Mouse (Mus musculus) induced T-regulatory cell, adult 2 months (primary cell): ENCODE measurements at regions not wholly inside any gene's neighbourhood (a gene's known extent, or its start where the extent isn't known, plus 50 kb on each side); places are given as distances from the start of the nearest gene placed in this dataset.

Experiments
- DNase-seq: peaks from one replicate; pipeline ENCODE4 v3.0.0-alpha.2; 2012; ENCODE audit warnings: low read depth

DNA sequence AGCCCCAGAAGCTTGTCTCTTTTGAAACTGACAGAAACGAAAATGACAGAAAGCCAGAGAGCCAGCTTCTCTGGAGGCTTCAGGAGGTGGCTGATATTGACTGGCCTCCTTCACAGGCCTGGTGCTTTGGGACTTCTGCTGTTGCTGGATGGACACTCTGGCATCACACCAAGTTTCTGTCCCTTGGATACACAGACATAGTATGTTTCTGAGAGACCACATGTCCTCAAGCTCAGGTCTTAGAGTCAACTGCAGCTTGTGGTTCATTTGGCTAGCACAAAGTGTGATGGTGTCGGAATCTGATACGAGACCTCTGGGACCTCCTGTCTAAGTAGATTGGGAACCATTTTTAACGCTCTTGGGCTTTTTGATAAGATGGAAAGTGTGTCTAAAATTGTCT is 502.0 kb downstream of the Sqor start:
- DNase-seq, result no peak

DNA sequence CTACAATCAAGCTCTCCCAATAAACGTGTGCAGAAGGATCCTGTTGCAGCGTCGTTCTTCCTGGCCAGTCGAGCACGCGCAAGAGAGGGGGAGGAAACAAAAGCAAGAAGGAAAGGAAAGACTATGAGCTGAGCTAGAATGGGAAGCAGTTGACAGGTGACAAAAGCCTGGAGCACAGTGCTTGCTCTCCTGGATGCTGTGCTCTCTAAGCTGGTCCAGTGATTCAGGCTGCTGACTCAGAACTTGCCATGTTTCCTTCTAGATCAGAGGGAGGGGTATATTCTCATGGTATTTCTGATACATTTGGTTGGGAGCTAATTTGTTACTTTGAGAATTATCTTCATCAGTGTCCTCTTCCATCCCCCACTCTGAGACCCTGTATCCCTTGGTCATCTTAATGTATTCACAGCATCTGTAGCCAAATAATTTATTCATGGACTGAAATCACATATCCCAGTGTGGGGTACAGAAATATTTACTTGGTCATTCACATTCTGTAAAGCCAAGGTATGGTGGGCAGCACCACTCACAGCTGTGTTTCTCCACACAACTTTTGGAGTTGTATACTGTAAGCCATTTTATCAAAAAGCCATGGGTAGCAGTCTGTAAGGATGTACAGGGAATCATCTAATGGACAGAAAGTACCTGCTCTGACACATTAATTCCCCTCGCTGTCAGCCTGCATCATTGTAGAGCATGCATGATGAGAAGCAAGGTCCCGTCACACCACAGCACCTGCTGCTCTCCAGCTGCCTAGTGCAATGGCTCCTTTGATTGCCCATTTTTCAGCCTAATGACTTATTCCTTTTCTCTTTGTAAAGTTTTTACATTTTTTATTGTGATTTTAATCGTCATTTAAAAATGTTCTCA is 510.1 kb downstream of the Sqor start:
- no peak for DNase-seq

DNA sequence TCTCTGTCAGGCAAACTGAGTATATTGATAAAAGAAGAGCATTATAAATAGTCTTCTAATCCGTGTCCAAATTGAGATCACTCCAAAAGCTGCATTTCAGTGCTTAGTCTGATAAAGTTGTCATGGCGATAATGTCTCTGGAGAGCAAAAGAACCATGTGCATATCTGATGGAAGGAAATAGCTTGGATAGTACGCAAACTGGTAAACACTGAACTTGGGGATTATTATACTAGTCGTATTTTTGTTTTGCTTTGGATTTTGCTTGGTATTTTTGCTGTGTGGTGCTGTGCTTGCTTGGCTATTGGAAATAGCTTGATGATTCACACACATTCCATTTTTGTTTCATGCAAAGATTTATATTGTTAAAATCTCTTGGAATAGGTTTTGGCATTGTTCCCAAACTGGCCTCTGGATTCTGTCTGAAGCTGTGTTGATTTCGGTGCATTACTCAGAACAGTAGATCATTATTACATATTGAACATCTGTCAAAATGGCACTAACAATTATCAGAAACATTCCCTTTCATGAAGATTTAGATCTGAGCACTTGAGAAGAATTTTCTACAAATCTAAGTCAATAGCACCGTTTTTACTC is 510.8 kb downstream of the Sqor start:
- DNase-seq, result no peak

DNA sequence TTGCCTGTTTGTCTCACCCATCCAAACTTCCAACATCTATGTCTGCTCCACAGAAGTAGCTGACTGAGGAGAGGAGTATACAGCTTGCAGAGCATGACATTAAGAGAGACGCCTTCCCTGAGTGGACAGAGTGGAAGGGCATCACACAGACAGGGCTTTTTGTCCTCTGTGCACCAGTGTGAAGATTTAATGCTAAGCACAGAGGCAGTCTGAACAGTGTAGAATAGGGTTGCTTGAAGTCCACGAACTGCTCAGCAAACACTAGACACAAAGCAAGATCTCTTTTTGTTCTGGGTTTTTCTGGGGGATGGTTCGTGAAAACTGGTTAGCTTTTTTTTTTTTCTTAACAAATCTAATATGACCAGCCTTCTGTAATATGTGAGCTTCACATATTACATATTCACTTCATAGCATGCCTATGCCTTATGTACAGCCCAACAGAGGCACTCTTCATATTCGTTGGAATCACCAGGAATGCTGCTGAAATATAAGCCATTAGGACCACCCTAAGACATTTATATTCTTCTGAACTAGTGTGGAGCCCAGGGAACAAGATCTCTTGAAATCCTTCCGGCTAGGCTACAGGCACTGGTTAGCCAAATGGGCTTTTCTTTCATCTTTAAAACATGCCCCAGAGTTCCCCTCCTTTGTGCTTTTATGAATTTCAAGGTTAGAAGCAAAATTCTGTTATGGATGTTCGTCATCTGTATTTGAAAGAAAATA is 546.7 kb downstream of the Sqor start:
- no peak for DNase-seq

DNA sequence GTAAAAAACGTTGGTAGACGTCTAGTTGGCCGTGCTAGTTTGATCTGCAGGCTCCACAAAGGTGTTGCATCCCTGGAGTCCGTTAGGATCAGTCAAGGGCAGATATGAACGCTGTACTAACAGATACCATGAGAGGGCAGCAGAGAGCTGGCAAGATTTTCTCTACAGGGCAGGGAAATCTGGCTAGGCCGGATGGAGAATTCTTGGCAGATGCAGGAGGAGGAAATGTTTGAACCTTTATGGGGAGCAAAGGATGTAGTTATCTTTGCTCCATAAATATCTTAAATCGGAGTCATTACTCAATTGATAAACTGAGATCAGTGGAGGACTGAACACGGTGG is 547.2 kb downstream of the Sqor start:
- DNase-seq, result peak; percentile 20

DNA sequence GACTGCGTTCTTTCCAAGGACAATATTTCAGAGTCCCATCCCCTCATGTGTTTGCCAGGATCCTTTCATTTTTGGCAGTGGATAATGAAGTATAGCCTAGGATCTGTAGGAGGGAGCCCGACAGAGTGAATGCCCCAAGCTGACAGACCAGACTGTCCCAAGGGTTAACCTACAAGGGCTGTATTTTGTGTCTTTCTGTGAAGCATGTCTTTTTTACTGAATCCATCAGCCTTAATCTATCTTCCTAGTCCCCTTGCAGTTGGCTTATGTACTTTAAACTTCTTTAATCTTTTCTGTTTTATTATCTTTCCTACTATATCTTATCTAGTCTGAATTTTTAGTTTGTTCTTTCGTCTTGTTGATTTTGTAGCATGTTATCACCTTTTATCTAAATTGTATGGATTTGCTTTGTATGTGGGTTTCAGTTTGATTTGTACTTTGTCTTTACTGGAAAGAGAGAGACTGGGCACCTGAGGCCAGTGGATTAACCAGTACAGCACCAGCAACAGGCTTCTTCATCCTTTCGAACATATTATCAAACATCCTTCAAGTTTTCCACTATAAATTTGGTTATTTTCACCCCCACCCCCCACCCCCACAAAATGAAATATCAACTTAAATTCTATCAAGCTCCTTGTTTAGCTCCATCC is 555.5 kb downstream of the Sqor start:
- DNase-seq, result no peak

DNA sequence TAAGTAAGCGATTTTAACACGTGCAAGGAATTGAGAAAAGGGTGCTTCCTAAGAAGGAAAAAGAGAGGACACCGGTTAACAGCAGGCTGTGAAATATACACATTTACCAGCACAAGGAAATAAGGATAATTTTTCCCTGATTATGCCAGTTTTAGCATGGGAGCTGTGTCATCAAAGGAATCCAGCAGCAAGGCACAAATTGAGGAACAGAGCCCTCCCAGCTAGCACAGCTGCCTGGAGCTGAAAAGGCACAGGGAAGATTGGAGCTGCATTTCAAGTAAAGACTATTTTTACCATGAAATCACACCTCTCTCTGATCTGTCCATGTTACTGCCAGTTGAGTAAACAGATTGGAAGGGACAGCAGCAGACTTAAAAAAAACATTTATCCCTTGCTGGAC is 558.7 kb downstream of the Sqor start:
- no peak for DNase-seq

DNA sequence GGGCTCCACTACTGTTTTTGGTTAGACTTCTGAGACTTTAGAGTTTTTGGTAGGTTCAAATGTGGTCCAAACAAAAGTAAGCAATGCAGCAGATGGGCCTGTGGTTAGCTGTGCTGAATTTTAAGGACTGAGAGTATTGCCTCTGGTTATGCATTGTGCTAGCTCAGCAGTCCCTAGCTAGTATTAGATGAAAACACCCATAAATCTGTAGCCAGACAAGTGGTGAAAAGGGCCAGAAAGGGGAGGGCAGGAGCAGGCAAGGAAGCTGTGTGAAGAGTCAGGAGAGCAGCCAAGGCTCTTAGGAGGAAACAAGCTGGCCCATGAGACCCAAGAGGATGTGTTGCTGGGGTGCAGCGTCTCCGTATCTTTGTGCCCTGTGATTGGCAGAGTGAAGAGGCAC is 559.9 kb downstream of the Sqor start:
- DNase-seq, result no peak

DNA sequence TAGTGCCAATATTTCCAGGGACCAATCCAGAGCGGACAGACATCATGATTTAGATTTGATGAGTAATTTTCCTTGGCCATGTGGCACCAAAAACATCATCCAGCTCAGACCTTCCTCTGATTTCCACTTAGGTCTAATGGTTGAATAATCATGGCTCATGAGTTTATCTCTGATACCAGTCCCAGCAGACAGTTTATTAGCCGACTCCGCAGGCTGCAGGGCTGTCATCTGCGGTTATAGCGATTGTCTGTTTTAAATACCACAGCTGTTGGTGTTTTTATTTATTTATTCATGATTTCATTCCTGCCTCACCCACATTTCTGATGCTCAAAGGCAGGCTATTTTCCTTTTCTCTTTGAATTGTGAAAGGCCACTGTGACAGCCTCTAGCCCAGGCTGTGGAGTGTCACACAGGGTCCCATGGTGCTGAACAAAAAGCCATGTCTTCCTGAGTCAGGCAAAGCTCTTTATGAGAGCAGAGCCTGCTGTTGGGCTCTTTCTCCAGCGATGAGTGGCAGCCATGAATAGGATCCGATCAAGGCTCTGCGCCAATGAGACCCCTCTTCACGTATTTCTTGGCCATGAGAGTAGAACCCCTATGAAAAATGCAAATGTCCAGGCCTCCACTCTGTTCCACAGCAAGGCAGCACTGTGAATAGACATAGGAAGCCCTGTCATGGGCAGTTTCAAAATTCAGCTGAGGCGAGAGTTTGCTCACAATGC is 584.7 kb downstream of the Sqor start:
- no peak for DNase-seq

DNA sequence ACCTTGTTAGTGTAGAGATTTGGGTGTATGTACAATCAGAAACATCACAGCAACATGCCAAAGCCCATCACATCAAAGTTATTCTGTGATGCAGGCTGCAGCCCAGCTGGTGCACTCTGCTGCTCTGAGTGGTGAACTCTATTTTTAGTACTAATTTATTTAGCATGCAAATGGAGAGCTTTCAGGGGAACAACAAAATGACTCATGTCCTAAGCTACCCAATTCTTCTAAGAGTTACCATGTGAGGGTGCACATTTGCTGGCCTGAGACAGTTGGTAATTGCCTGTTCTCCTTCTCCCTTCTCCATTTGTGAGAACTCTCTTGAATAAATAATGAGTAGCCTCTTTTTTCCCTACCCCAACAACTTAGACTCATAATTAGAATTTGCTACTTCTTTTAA is 599.2 kb downstream of the Sqor start:
- no peak for DNase-seq

DNA sequence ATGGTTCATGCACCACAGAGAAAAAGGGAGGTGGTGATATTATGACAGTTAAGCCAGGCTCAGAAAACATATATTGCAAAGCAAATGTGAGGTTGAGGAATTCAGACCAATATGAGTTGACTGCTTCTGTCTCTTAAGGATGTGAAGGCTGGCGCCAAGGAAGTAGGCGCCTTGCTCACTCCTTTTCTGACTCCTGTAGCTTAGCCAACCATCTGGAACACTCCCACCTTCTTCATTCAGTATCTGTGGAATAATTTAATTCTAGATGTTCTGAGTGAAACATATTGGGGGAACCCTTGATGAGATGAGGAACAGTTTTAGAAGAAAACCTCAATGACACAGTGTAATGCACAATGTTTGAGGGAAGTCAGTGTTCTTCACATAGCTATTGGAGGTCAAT is 601.5 kb downstream of the Sqor start:
- DNase-seq, result no peak

DNA sequence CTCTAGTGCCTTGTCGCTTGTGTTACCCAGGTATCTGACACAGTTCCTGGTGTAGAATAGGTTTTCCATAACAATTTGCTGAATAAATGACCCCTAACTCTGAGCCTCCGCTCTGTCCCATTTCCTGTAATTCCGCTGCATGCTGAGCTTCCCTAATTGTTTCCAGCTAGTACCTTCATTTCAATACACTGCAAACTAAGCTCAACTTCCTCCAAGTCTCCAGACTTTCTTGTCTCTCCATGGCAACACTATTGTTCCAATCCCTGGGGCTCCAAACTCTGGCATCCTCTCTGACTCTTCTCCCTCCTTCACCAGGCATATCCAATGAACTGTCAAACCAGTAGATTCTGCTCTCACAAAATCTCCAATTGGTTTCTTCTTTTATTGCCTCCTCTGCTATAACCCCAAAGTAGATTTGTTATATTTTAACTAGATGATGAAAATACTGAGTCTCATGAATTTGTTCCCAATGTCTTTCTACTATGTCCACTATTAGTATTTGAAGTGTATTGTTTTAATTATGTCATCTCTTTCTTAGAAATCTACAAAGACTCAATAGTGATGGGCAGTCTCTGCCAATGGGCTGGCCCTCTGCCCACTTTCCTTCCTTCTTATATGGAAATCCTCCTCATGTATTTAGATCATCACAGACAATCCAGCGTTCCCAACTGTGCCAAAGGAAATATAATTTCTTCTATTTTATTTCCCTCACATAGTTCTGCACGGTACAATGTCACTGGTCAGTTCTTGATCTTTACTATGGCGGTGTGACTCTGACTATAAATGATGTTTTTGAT is 620.8 kb downstream of the Sqor start:
- no peak for DNase-seq

DNA sequence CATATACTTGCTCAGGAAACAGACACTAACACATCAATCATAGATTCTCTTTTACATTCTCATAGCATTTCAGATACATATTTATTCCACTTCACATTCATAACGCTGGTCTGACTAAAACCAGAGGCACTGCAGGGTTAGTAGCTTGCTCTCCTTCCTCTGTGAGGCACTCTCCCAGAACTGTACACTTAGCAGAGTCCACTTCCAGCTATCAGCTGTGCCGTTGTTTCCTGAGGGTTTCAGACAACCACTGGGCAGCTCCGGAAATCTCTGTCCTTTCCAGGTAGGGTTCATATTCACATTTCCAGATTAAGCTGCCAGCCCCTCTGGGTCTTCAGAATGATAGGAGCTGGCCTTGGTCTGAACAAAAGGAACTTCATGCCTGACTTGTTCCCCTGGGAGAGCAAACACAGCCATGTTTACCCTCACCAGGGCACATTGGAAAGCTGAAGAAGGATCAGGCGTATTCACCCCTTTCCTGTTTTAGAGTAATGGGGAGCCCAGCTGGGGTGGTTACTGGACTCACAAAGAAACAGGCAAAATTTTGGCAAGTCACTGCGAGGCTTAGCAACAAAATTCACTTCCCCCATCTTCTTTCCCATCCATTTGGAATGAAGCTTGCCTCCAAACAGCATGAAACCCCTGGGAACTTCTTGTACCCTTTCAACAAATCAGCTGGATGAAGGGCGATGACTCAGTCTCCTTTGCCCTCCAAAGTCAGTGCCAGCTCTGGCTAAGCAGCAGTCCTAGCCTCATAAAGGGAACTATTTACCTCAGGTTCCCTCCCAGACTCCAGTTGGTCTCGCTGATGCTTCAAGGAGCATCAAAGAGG is 622.0 kb downstream of the Sqor start:
- no peak for DNase-seq

DNA sequence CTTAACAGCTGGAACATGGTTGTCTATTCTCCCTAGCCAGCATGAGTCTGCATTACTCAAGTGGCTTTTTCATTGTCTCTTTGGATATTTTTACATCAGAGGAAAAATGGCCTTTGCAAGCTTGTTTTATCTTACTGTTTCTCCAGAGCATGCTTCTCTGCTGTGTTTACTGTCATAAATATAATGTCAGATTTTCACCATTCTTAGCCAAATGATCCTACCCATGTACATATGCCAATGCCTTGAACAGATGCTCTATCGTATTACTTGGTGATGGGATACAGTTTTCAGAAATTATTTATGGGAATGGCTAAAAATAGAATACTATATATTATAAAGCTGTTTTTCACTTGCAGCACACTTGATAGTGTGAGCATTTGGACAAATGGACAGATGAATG is 625.9 kb downstream of the Sqor start:
- DNase-seq, result no peak

DNA sequence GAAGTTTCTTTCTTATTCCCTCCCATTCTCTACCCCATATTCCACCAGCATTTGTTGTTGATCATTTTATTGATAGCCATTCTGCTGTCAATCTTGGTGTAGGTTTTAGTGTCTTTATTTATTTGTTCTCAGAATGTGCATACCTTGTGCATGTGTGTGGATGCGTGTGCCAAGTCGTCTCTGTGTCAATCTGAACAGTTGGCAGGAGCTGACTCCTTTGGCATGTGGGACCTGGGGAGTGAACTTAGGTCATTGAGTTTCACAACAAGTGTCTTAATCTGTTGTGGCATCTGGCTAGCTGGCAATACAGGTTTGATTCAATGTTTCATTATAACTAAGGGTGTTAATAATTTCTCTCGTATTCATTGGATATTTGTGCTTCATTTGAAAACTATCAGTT is 629.3 kb downstream of the Sqor start:
- DNase-seq, result no peak

DNA sequence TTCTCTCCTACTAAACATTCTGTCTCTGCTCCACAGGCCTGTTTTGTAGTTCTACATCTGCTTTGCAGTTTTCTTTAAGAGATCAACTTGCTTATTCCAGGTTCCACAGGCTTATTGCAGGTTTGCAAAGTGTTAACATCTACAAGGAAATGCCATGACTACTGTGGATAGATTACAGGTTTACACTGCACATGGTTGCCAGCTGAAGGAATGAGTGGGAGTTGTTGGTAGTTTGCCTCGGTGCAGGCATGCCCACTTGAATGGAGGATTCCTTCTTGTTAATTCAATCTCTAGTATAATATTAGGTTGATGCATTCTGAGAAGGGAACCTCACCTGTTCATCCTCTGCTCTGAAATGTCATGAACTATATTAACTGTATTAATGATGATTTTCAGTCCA is 632.5 kb downstream of the Sqor start:
- DNase-seq, result no peak

DNA sequence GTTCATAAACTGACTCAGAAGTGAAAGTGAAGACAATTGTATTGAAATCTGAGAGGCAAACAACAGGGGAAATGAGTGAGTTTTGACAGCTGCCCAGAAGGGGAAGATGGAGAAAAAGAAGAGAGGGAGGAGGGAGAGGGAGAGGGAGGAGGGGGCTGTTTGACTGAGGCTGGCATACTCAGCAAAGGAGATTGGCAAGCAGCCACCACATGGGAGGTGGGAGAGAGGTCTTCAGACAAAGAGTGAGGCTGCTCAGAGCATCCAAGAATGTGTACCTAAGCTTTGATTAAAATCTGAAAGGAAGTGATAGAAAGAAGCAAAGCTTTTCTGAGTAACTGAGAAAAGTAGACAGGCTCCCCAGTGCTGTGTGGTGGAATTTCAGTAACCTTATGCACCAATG is 636.0 kb downstream of the Sqor start:
- DNase-seq, result no peak

DNA sequence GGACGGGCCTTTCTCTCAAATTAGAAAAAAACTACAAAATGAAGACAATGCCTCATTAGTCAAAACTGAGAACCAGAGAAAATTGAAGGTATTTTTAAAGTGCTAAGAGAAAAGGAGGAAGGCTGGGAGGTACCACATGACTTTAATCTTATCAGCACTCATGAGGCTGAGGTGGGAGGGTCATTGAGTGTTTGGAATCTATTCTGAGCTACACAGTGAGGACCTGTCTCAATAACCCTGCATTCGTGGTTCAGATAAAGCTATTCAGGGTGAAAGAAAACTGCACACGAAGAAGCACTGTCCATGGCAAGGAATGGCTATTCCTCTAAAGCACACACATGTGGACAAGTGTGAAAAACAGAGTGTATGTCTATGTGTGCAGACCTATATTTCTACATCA is 644.0 kb downstream of the Sqor start:
- no peak for DNase-seq

DNA sequence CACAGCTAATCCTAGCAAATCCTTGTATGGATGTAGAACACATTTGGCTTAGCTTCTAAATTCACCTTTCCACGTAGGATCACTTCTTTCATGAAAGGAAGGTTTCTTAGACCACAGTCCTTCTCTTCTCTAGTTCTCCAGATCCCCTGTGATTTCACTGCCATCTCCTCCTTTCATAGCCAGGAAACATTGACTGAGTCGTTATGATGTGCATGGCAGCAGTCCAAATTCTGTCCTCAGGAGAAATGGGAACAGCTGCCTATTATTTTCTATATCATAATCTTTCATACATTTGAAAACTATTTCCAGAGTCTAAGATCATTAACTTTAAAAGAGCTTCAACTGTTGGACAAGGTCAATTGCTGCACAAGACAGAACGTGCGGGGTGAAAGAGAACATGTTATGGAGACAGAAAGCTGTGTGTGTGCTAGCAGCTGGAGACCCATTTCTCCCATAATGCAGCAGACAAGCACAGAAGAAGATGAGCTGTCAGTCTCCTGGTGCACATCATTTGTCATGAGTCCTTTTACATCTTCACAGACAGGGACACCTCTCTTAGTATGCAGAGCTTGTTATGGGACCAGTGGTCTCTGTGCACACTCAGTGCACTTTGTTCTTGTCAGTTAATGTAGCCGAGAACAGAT is 631.6 kb upstream of the Sema6d start:
- no peak for DNase-seq

DNA sequence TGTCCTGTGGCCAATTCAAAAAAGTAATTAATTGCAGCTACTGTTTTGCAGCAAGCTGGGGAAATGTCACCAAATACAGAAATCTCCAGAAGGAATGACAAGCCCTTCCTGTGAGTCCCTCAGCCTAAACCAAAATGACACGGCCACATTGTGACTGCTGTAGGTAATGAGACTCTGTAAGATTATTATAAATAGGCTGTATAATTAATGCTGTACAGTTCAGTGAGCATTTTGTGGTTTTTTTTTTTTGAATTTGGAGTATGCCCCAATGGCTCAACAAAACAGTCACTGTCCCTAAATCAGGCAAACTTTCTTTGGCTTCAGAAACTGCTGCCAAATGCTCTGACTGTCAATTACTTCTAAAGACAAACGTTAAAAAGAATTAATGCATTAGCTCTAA is 615.9 kb upstream of the Sema6d start:
- no peak for DNase-seq
